Mouse (Mus musculus): ENCODE data around the gene Guca2a. TPM values are rescaled to one million over a fixed set of nuclear protein-coding genes. Genes with fewer than 3 reads are reported as not detected.
"Not testable (repeated sequence)": the region's sequence is repeated elsewhere in the genome, so short reads cannot be mapped to it uniquely, and the experiment has no call there.

Gene Guca2a
- total and polyA plus RNA-seq, 2 experiments, result 1.2 TPM; not detected in 1

DNA sequence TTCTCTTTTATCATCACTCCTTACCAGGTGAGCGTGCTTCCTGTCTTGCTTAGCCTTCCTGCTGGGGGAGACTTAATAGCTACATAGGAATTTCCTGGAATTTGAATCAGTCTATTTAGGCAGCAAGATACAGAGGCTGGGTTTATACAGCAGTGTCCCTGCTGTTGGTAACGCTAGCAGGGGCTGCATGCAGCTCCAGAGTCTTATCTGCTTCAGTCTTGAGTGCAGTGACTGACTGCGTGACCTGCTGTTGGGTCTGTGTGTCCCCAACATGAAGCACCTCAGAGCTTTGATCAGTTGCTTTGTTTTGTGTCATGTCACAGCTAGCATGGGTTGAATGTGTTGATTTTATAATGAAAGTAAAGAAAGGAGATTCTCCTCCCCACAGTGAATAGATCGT, 10.2 kb upstream of the Guca2a start:
- no peak overlapping the region for H3K9ac ChIP-seq (ENCODE audit: low read depth, low read length)
- 85% methylated on average over 4 of the region's 4 CpGs for whole genome bisulfite sequencing
- no peaks in the 10 kb centered on the region for H3K27me3 ChIP-seq (ENCODE audit: control insufficient read depth, insufficient read depth, low read length)
- TF ChIP-seq POLR2A (IDR thresholded peaks at IDR 0.05; ENCODE audit: extremely low read depth, insufficient read depth, low read length) (no peak), CTCF (IDR thresholded peaks at IDR 0.05; ENCODE audit: low read depth, low read length) (no peak)
- H3K79me2 ChIP-seq (ENCODE audit: control insufficient read depth, insufficient read depth, low read length), result no peaks in the 10 kb centered on the region
- H3K36me3 ChIP-seq (ENCODE audit: control insufficient read depth, insufficient read depth, low read length), result peaks cover 27% of the 10 kb centered on the region
- H3K4me1 ChIP-seq (ENCODE audit: control insufficient read depth, insufficient read depth, low read length), result peaks cover 3% of the 10 kb centered on the region; the same call in 1 of the 2 replicates
- H3K27ac ChIP-seq (replicated peaks; ENCODE audit: insufficient read depth, low read depth, low read length), result no peak overlapping the region
- no peak overlapping the region for H3K4me3 ChIP-seq (ENCODE audit: insufficient read depth, low read depth, low read length)
- no peak for DNase-seq (ENCODE audit: extremely low read depth, low read depth, low spot score)

DNA sequence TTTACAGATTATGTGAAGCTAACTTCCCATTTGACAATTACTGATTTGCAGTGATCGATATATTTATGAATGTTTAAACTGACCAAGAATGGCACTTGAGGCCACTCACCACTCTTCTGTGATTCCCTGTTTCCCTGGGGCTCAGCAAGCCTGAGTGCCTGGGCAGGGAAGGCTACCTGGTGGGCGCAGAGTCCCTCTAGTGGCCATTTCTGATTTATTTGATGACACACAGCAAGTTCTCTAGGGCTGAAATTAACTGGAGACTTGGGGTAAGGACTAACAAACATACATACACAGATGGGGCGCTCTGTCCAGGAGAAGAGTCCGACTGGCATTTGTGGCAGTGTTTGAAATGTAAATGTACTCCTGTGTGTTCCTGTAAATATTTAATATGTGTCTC, 9.1 kb upstream of the Guca2a start:
- not testable (repeated sequence) for H3K4me1 ChIP-seq (ENCODE audit: control insufficient read depth, insufficient read depth, low read length); DNase-seq (ENCODE audit: extremely low read depth, low read depth, low spot score); H3K27me3 ChIP-seq (ENCODE audit: control insufficient read depth, insufficient read depth, low read length); H3K9ac ChIP-seq (ENCODE audit: low read depth, low read length); H3K4me3 ChIP-seq (ENCODE audit: insufficient read depth, low read depth, low read length); H3K27ac ChIP-seq (replicated peaks; ENCODE audit: insufficient read depth, low read depth, low read length); H3K79me2 ChIP-seq (ENCODE audit: control insufficient read depth, insufficient read depth, low read length)
- peaks cover 24% of the 10 kb centered on the region for H3K36me3 ChIP-seq (ENCODE audit: control insufficient read depth, insufficient read depth, low read length)
- 72% methylated on average over 4 of the region's 4 CpGs for WGBS

GRCm38 (mm10) chr4:119631115-119631919, 6.2 kb upstream of the Guca2a start:
- TF ChIP-seq POLR2A (IDR thresholded peaks at IDR 0.05; ENCODE audit: extremely low read depth, insufficient read depth, low read length) (no peak), CTCF (IDR thresholded peaks at IDR 0.05; ENCODE audit: low read depth, low read length) (peak; percentile 73)
- Histone ChIP-seq H3K27me3 (ENCODE audit: control insufficient read depth, insufficient read depth, low read length) (no peaks in the 10 kb centered on the region), H3K4me1 (ENCODE audit: control insufficient read depth, insufficient read depth, low read length) (peaks cover 3% of the 10 kb centered on the region; the same call in 1 of the 2 replicates), H3K9ac (ENCODE audit: low read depth, low read length) (no peak overlapping the region), H3K4me3 (ENCODE audit: insufficient read depth, low read depth, low read length) (no peak overlapping the region), H3K27ac (replicated peaks; ENCODE audit: insufficient read depth, low read depth, low read length) (no peak overlapping the region), H3K36me3 (ENCODE audit: control insufficient read depth, insufficient read depth, low read length) (peaks cover 9% of the 10 kb centered on the region), H3K79me2 (ENCODE audit: control insufficient read depth, insufficient read depth, low read length) (no peaks in the 10 kb centered on the region)
- DNase-seq (ENCODE audit: extremely low read depth, low read depth, low spot score), result no peak
- 64% methylated on average over 11 of the region's 11 CpGs for WGBS

- peaks cover 6% of the 10 kb centered on the region for H3K36me3 ChIP-seq (ENCODE audit: control insufficient read depth, insufficient read depth, low read length)
- TF ChIP-seq POLR2A (IDR thresholded peaks at IDR 0.05; ENCODE audit: extremely low read depth, insufficient read depth, low read length) (no peak), CTCF (IDR thresholded peaks at IDR 0.05; ENCODE audit: low read depth, low read length) (no peak)
- H3K4me3 ChIP-seq (ENCODE audit: insufficient read depth, low read depth, low read length), result no peak overlapping the region
- no peaks in the 10 kb centered on the region for H3K27me3 ChIP-seq (ENCODE audit: control insufficient read depth, insufficient read depth, low read length)
- no peak overlapping the region for H3K27ac ChIP-seq (replicated peaks; ENCODE audit: insufficient read depth, low read depth, low read length)
- no peak overlapping the region for H3K9ac ChIP-seq (ENCODE audit: low read depth, low read length)
- peaks cover 3% of the 10 kb centered on the region; the same call in 1 of the 2 replicates for H3K4me1 ChIP-seq (ENCODE audit: control insufficient read depth, insufficient read depth, low read length)
- no peaks in the 10 kb centered on the region for H3K79me2 ChIP-seq (ENCODE audit: control insufficient read depth, insufficient read depth, low read length)
- DNase-seq (ENCODE audit: extremely low read depth, low read depth, low spot score), result no peak
- 87% methylated on average over 7 of the region's 7 CpGs for WGBS
Observed at GRCm38 (mm10) chr4:119632721-119633120, 4.8 kb upstream of the Guca2a start.

- Histone ChIP-seq H3K36me3 (ENCODE audit: control insufficient read depth, insufficient read depth, low read length) (peaks cover 6% of the 10 kb centered on the region), H3K9ac (ENCODE audit: low read depth, low read length) (no peak overlapping the region), H3K4me3 (ENCODE audit: insufficient read depth, low read depth, low read length) (no peak overlapping the region), H3K79me2 (ENCODE audit: control insufficient read depth, insufficient read depth, low read length) (no peaks in the 10 kb centered on the region), H3K27me3 (ENCODE audit: control insufficient read depth, insufficient read depth, low read length) (no peaks in the 10 kb centered on the region), H3K4me1 (ENCODE audit: control insufficient read depth, insufficient read depth, low read length) (peaks cover 3% of the 10 kb centered on the region; the same call in 1 of the 2 replicates), H3K27ac (replicated peaks; ENCODE audit: insufficient read depth, low read depth, low read length) (no peak overlapping the region)
- DNase-seq (ENCODE audit: extremely low read depth, low read depth, low spot score), result no peak
- 89% methylated on average over 7 of the region's 7 CpGs for WGBS
- no peak for TF ChIP-seq CTCF (IDR thresholded peaks at IDR 0.05; ENCODE audit: low read depth, low read length)
- TF ChIP-seq POLR2A (IDR thresholded peaks at IDR 0.05; ENCODE audit: extremely low read depth, insufficient read depth, low read length), result no peak
Observed at GRCm38 (mm10) chr4:119633342-119633741, 4.2 kb upstream of the Guca2a start.

GRCm38 (mm10) chr4:119633948-119634347, 3.6 kb upstream of the Guca2a start:
- no peak for DNase-seq (ENCODE audit: extremely low read depth, low read depth, low spot score)
- Histone ChIP-seq H3K27ac (replicated peaks; ENCODE audit: insufficient read depth, low read depth, low read length) (no peak overlapping the region), H3K36me3 (ENCODE audit: control insufficient read depth, insufficient read depth, low read length) (peaks cover 6% of the 10 kb centered on the region), H3K27me3 (ENCODE audit: control insufficient read depth, insufficient read depth, low read length) (no peaks in the 10 kb centered on the region), H3K9ac (ENCODE audit: low read depth, low read length) (no peak overlapping the region), H3K4me3 (ENCODE audit: insufficient read depth, low read depth, low read length) (no peak overlapping the region), H3K79me2 (ENCODE audit: control insufficient read depth, insufficient read depth, low read length) (no peaks in the 10 kb centered on the region), H3K4me1 (ENCODE audit: control insufficient read depth, insufficient read depth, low read length) (peaks cover 3% of the 10 kb centered on the region; the same call in 1 of the 2 replicates)
- WGBS, result 71% methylated on average over 3 of the region's 3 CpGs
- TF ChIP-seq POLR2A (IDR thresholded peaks at IDR 0.05; ENCODE audit: extremely low read depth, insufficient read depth, low read length), result no peak
- TF ChIP-seq CTCF (IDR thresholded peaks at IDR 0.05; ENCODE audit: low read depth, low read length), result no peak
